Mouse (Mus musculus) MEL (cell line): Measurements from ENCODE around the gene Pank4. TPM values are rescaled to one million over a fixed set of nuclear protein-coding genes. Genes with fewer than 3 reads are reported as not detected.
A peak's percentile ranks its signal among the peaks of the same experiment; 100 is the strongest.

ENCODE experiments used
- DNase-seq: peaks from one replicate; pipeline ENCODE4 v3.0.0; 2011; ENCODE audit warnings: low read depth, low spot score
- H3K27ac ChIP-seq: 2 replicates; pipeline ENCODE4 v1.5.1; 2012; ENCODE audit warnings: low read depth, mild to moderate bottlenecking, control low read depth, low read length, moderate library complexity; ENCODE audit not compliant: control insufficient read depth
- H3K27me3 ChIP-seq, 2 experiments: fragments of 150-350 bp in 1 of 2; sonication (generic) in 1 of 2; 2 replicates each; pipeline ENCODE4 v1.6.1; 2012; ENCODE audit warnings: low read length in 2 of 2, mild to moderate bottlenecking in 2 of 2, improper control_type of control experiment in 1 of 2, moderate library complexity in 1 of 2; ENCODE audit not compliant: insufficient read depth in 2 of 2, control insufficient read depth in 1 of 2
- H3K36me3 ChIP-seq, 2 experiments: 2 replicates each; pipeline ENCODE4 v1.6.1; 2012 to 2014; ENCODE audit warnings: low read length in 2 of 2, improper control_type of control experiment in 1 of 2, inconsistent platforms in 1 of 2, mild to moderate bottlenecking in 1 of 2; ENCODE audit not compliant: insufficient read depth in 2 of 2, control insufficient read depth in 1 of 2
- H3K4me1 ChIP-seq, 2 experiments: fragments of 150-350 bp in 1 of 2; sonication (generic) in 1 of 2; 2 replicates each; pipeline ENCODE4 v1.6.1; 2012; ENCODE audit warnings: low read length in 2 of 2, improper control_type of control experiment in 1 of 2, mild to moderate bottlenecking in 1 of 2; ENCODE audit not compliant: insufficient read depth in 2 of 2, control insufficient read depth in 1 of 2
- H3K4me3 ChIP-seq, 2 experiments: fragments of 150-350 bp in 1 of 2; sonication (generic) in 1 of 2; 2 replicates each; pipeline ENCODE4 v1.5.1; 2012; ENCODE audit warnings: low read depth in 2 of 2, low read length in 2 of 2, mild to moderate bottlenecking in 2 of 2, moderate library complexity in 2 of 2, control low read depth in 1 of 2, improper control_type of control experiment in 1 of 2; ENCODE audit not compliant: control insufficient read depth in 1 of 2, insufficient read depth in 1 of 2
- H3K79me2 ChIP-seq: 2 replicates; pipeline ENCODE4 v1.6.1; 2012; ENCODE audit warnings: mild to moderate bottlenecking, low read length, moderate library complexity; ENCODE audit not compliant: control insufficient read depth, poor library complexity, insufficient read depth
- H3K9ac ChIP-seq: 2 replicates; pipeline ENCODE4 v1.6.1; 2012; ENCODE audit warnings: low read depth, mild to moderate bottlenecking, control low read depth, low read length, moderate library complexity; ENCODE audit not compliant: control insufficient read depth, poor library complexity, severe bottlenecking
- H3K9me3 ChIP-seq: fragments of 150-350 bp; sonication (generic); replicated peaks from 2 replicates; pipeline ENCODE4 v1.6.1; 2012; ENCODE audit warnings: mild to moderate bottlenecking, low read length, improper control_type of control experiment, moderate library complexity; ENCODE audit not compliant: insufficient read depth
- CHD1 ChIP-seq: IDR thresholded peaks from 2 replicates; pipeline ENCODE4 v1.6.1; 2012; ENCODE audit warnings: low read depth, mild to moderate bottlenecking, inconsistent platforms, low read length, improper control_type of control experiment
- CHD2 ChIP-seq: IDR thresholded peaks from 2 replicates; pipeline ENCODE4 v1.6.1; 2011; ENCODE audit warnings: low read length, improper control_type of control experiment
- ELF1 ChIP-seq: IDR thresholded peaks from 2 replicates; pipeline ENCODE4 v1.6.1; 2014; ENCODE audit warnings: low read depth, mild to moderate bottlenecking, inconsistent platforms, low read length, improper control_type of control experiment, moderate library complexity
- EP300 ChIP-seq, 2 experiments: IDR thresholded peaks; 2 replicates each; pipeline ENCODE4 v1.6.1; 2011; ENCODE audit warnings: improper control_type of control experiment in 2 of 2, low read length in 2 of 2, low read depth in 1 of 2, mild to moderate bottlenecking in 1 of 2
- ETS1 ChIP-seq: IDR thresholded peaks from 2 replicates; pipeline ENCODE4 v1.6.1; 2012; ENCODE audit warnings: low read depth, mild to moderate bottlenecking, inconsistent platforms, low read length, improper control_type of control experiment, moderate library complexity
- GATA1 ChIP-seq: IDR thresholded peaks from 2 replicates; pipeline ENCODE4 v1.6.1; 2011; ENCODE audit warnings: low read depth, low read length, improper control_type of control experiment
- HCFC1 ChIP-seq: IDR thresholded peaks from 2 replicates; pipeline ENCODE4 v1.6.1; 2012; ENCODE audit warnings: low read depth, mild to moderate bottlenecking, inconsistent platforms, low read length, improper control_type of control experiment, moderate library complexity
- KAT2A ChIP-seq: conservative IDR thresholded peaks from 2 replicates; pipeline ENCODE4 v1.6.1; 2012; ENCODE audit warnings: low read depth, low read length, improper control_type of control experiment, inconsistent platforms
- MAFK ChIP-seq: IDR thresholded peaks from 2 replicates; pipeline ENCODE4 v1.6.1; 2011; ENCODE audit warnings: low read depth, mild to moderate bottlenecking, low read length, improper control_type of control experiment, borderline replicate concordance
- MAZ ChIP-seq: IDR thresholded peaks from 2 replicates; pipeline ENCODE4 v1.6.1; 2012; ENCODE audit warnings: low read depth, mild to moderate bottlenecking, inconsistent platforms, low read length, improper control_type of control experiment
- MXI1 ChIP-seq: IDR thresholded peaks from 2 replicates; pipeline ENCODE4 v1.6.1; 2011; ENCODE audit warnings: mild to moderate bottlenecking, low read depth, low read length, improper control_type of control experiment
- NRF1 ChIP-seq: IDR thresholded peaks from 2 replicates; pipeline ENCODE4 v1.6.1; 2014; ENCODE audit warnings: low read depth, mild to moderate bottlenecking, inconsistent platforms, low read length, improper control_type of control experiment, moderate library complexity; ENCODE audit not compliant: poor library complexity, insufficient read depth, severe bottlenecking
- POLR2AphosphoS2 ChIP-seq: IDR thresholded peaks from 2 replicates; pipeline ENCODE4 v1.6.1; 2011; ENCODE audit warnings: low read length, improper control_type of control experiment
- RAD21 ChIP-seq: IDR thresholded peaks from 2 replicates; pipeline ENCODE4 v1.6.1; 2011; ENCODE audit warnings: mild to moderate bottlenecking, low read depth, low read length, improper control_type of control experiment
- RCOR1 ChIP-seq: IDR thresholded peaks from 2 replicates; pipeline ENCODE4 v1.6.1; 2012; ENCODE audit warnings: low read depth, mild to moderate bottlenecking, inconsistent platforms, low read length, improper control_type of control experiment
- SIN3A ChIP-seq: IDR thresholded peaks from 2 replicates; pipeline ENCODE4 v1.6.1; 2012; ENCODE audit warnings: low read length, improper control_type of control experiment, inconsistent platforms
- SMC3 ChIP-seq: IDR thresholded peaks from 2 replicates; pipeline ENCODE4 v1.6.1; 2011; ENCODE audit warnings: low read depth, low read length, improper control_type of control experiment
- TAL1 ChIP-seq: IDR thresholded peaks from 2 replicates; pipeline ENCODE4 v1.6.1; 2012; ENCODE audit warnings: mild to moderate bottlenecking, inconsistent platforms, low read length, moderate library complexity, mixed read lengths
- TBP ChIP-seq: IDR thresholded peaks from 2 replicates; pipeline ENCODE4 v1.8.0; 2011; ENCODE audit warnings: low read depth, low read length, improper control_type of control experiment
- TCF12 ChIP-seq: IDR thresholded peaks from 2 replicates; pipeline ENCODE4 v1.6.1; 2014; ENCODE audit warnings: low read depth, mild to moderate bottlenecking, inconsistent platforms, low read length, improper control_type of control experiment, moderate library complexity
- ZNF384 ChIP-seq: IDR thresholded peaks from 2 replicates; pipeline ENCODE4 v1.6.1; 2012; ENCODE audit warnings: low read depth, mild to moderate bottlenecking, inconsistent platforms, low read length, improper control_type of control experiment
- polyA plus RNA-seq, 2 experiments: library from polyadenylated mRNA; stranded (reverse) in 1 of 2; unstranded in 1 of 2; fragments of >175 nt in 1 of 2; fragments of >200 nt in 1 of 2; gene quantifications; 2 replicates each; pipeline versions ENCODE4 v1.2.1 to v1.2.4; 2012; ENCODE audit warnings: low replicate concordance in 2 of 2, low read depth in 1 of 2; ENCODE audit not compliant: insufficient read length in 2 of 2, insufficient read depth in 1 of 2, missing spikeins in 1 of 2
- total RNA-seq: library from RNA; depleted of rRNA; stranded (reverse); fragments of 300-350 nt; gene quantifications from 2 replicates; pipeline ENCODE4 v1.2.3, GENCODE M21; 2012

The Pank4 gene
- total and polyA plus RNA-seq, 3 experiments: 38.4 to 55.5 TPM; not detected in 1

GRCm38 (mm10) chr4:154962683-154963082 lies 1.2 kb upstream of the Pank4 start:
- Histone ChIP-seq H3K9ac (no peak overlapping the region), H3K36me3 (peaks cover 2 to 14% of the 10 kb centered on the region in 2 experiments), H3K9me3 (no peaks in the 10 kb centered on the region), H3K27ac (no peak overlapping the region), H3K27me3 (peaks cover 0 to 5% of the 10 kb centered on the region in 2 experiments; a peak in 1 of 4 replicates)
- no peak for TF ChIP-seq CHD2
- TF ChIP-seq MAFK: no peak
- no peak for TF ChIP-seq MAZ
- no peak for TF ChIP-seq POLR2AphosphoS2
- TF ChIP-seq ELF1: no peak
- TF ChIP-seq, all 39 proteins: peak for 0
- DNase-seq: no peak
- H3K4me3 ChIP-seq: no peak overlapping the region
- H3K79me2 ChIP-seq: peaks cover 33% of the 10 kb centered on the region
- H3K4me1 ChIP-seq: peaks cover 2 to 13% of the 10 kb centered on the region in 2 experiments; a peak in 3 of 4 replicates

GRCm38 (mm10) chr4:154963190-154963836 lies 610 bp upstream of the Pank4 start:
- TF ChIP-seq MXI1 (0 out of 2 replicates have a peak, but pooled peaks have one; percentile 8), POLR2AphosphoS2 (no peak), NRF1 (peak; percentile 57)
- TF ChIP-seq, all 39 proteins: peak for 2
- peak; percentile 49 for DNase-seq
- H3K36me3 ChIP-seq: peaks cover 2 to 15% of the 10 kb centered on the region in 2 experiments
- H3K9ac ChIP-seq: peak overlapping the region; percentile 85
- H3K79me2 ChIP-seq: peaks cover 36% of the 10 kb centered on the region
- peaks cover 6 to 18% of the 10 kb centered on the region in 2 experiments; a peak in 3 of 4 replicates for H3K4me1 ChIP-seq
- no peaks in the 10 kb centered on the region for H3K9me3 ChIP-seq
- peaks cover 0 to 5% of the 10 kb centered on the region in 2 experiments; a peak in 1 of 4 replicates for H3K27me3 ChIP-seq
- no peak overlapping the region for H3K27ac ChIP-seq
- H3K4me3 ChIP-seq: peak overlapping the region; percentile 65 to 92

- Histone ChIP-seq H3K9me3 (no peaks in the 10 kb centered on the region), H3K79me2 (peaks cover 36% of the 10 kb centered on the region), H3K36me3 (peaks cover 2 to 15% of the 10 kb centered on the region in 2 experiments)
- no peak for TF ChIP-seq SMC3
- TF ChIP-seq TCF12: peak; percentile 79
- peak; percentile 39; the same call in 1 of the 2 replicates for TF ChIP-seq MXI1
- peak; percentile 25; the same call in 1 of the 2 replicates for TF ChIP-seq TBP
- TF ChIP-seq CHD1: peak; percentile 40; the same call in 1 of the 2 replicates
- TF ChIP-seq MAZ: peak; percentile 48; the same call in 1 of the 2 replicates
- TF ChIP-seq RCOR1: peak; percentile 35; the same call in 1 of the 2 replicates
- 0 out of 2 replicates have a peak, but pooled peaks have one; percentile 4 for TF ChIP-seq ELF1
- no peak for TF ChIP-seq ZNF384
- peak; percentile 71 for TF ChIP-seq GATA1
- TF ChIP-seq ETS1: peak; percentile 62; the same call in 1 of the 2 replicates
- peak; percentile 61; the same call in 1 of the 2 replicates for TF ChIP-seq SIN3A
- no peak for TF ChIP-seq MAFK
- peak in 1 of 2 experiments; percentile 82; a peak in 3 of 4 replicates for TF ChIP-seq EP300 (IDR thresholded peaks at IDR 0.05; ENCODE audit: low read depth in 1 of 2, low read length in 2 of 2)
- peak; percentile 50 for TF ChIP-seq TAL1
- no peak for TF ChIP-seq RAD21
- peak; percentile 35; the same call in 1 of the 2 replicates for TF ChIP-seq HCFC1
- TF ChIP-seq KAT2A: no peak; the same call in 1 of the 2 replicates
- TF ChIP-seq, all 39 proteins: peak for 13
- peak overlapping the region; percentile 97 for H3K27ac ChIP-seq
- H3K4me3 ChIP-seq: peak overlapping the region; percentile 65 to 92
- peak; percentile 85 for DNase-seq
- peaks cover 0 to 5% of the 10 kb centered on the region in 2 experiments; a peak in 1 of 4 replicates for H3K27me3 ChIP-seq
- peak overlapping the region; percentile 85 for H3K9ac ChIP-seq
- peaks cover 6 to 18% of the 10 kb centered on the region in 2 experiments; a peak in 3 of 4 replicates for H3K4me1 ChIP-seq
Observed at GRCm38 (mm10) chr4:154964581-154965235, 785 bp downstream of the Pank4 start.
